Mouse (Mus musculus): ENCODE measurements around the gene Fam3b.

Fam3b gene

DNA sequence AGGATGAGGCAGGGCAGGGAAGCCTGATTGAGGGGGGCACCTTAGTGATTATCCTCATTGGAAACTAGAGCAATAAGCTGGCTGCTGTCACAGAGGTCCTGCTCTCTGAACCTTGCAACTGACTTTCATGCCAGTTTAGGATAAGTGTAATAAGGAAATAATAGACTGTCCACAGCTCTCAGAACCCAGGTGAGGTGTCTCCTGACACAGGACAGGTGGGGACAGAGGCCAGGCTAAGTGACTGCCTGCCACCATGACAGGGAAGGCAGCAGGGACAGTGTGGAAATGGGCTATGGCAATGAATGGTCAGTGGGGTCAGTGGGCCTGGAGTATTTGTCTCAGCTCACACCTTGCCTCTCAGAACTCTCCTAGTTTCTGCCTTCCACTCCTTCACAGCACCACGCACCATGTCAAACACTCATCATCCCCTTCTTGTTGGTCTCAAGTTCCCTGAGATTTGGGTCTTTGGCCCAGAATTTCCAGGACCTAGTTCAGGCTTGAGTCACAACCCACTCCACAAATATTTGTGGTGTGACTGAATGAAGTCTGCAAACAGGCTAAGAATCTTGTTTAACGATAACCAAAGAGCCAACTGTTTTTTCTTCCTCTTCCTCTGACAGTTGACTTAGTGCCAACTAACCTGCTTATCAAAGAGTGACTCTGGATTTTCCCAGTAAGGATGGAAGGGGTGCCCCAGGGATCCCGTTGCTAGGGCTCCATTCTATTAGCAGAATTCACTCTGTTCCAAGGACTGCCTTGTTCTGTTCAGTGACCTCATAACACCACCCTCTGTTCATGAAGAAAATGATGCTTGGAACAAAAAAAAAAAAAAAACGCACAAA, at the start of gene Fam3b:
Fam3b (minus strand) TSS at position 718 of the 842 bp plus-strand sequence.
- no peak for DNase-seq

DNA sequence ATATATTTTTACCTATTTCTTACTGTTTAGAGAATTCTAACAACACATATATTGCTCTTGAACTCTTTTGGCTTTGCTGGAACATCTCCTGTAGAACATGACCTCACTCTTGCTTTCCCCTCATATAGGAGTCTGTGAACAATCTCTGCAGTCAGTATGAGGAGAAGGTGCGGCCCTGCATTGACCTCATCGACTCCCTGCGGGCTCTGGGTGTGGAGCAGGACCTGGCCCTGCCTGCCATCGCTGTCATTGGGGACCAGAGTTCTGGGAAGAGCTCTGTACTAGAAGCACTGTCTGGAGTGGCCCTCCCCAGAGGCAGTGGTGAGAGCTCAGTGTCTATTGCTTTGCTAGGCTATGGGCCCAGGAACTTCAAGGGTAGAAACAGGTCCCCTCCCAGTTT, 29.7 kb upstream of the Fam3b start:
- no peak for DNase-seq

GRCm38 (mm10) chr16:97536859-97537258, 22.2 kb upstream of the Fam3b start:
- DNase-seq = no peak

- no peak for DNase-seq
Observed at GRCm38 (mm10) chr16:97535808-97536413, 21.3 kb upstream of the Fam3b start.

GRCm38 (mm10) chr16:97534876-97535461, 20.4 kb upstream of the Fam3b start:
- DNase-seq = peak; percentile 19

DNA sequence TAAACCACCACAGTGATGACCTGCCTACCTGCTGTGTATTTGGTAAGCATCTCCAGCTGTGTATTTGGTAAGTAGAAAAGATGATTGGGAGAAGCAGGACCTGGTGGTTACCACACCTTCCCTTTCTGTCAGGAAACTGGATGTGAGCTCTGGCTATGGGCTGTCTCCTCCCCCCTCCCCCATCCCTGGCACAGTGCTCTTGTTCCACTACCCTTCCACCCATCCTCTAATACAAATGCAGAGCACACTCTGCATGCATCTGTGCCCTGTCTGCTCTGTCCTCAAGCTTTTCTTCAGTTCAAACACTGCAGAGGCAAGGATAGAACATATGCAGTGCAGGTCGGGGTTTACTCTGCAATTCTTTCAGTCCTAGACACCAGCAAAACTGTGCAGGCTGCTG, 19.8 kb upstream of the Fam3b start:
- DNase-seq = no peak

DNA sequence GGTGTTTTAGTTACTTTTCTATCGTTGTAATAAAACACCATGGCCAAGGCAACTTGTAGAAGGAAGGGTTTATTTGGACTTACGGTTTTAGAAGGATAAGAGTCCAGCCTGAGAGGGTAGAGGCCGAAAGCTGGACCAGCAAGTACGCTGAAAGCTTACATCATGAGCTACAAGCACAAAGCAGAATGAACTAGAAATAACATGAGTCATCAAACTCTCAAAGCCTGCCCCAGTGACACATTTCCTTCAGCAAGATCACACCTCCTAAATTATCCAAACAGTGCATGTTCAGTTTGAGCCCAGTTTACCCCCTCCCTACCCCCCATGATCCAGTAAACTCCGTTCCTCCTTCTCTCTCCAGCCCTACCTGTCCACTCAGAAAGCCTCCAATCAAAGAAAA, 19.1 kb upstream of the Fam3b start:
- DNase-seq = no peak

DNA sequence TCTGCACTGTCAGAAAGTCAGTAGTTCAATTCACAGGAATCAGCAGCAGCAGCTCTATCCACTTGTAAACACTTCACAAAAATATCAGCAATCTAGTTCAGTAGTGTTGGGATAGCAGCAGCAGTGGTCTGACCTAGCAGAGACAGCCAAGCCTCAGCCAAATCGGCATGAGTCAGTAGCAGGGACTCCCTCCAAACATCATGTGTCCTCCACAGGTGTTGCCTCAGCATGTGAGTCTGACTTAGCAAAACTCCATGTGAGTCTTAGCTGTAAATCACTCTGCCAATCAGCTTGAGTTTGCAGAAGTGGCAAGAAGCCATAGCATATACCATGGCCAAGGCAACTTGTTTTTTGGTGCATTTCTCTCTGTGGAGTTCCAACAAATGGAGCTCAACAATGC, 18.5 kb upstream of the Fam3b start:
- no peak for DNase-seq

DNA sequence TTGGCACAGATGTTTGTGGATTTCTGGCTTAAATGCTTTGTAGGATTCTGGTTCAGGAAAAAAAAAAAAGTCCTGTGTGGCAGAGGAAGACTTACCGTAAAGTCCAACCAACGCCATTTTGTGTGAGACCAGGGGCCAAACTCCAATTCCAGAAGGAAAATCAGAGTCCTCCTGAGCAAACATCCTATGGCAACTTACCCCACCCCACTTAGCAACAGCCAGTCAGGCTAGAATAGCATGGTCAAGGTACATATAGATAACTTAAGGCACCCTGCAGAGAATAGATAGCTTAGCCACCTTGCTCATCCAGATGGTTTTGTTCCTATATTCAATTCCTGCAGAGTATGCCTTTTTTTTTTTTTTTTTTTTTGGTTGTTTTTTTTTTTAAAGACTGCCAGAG, 14.6 kb upstream of the Fam3b start:
- DNase-seq = no peak

GRCm38 (mm10) chr16:97523024-97523423, 8.4 kb upstream of the Fam3b start:
- peak; percentile 16 for DNase-seq

DNA sequence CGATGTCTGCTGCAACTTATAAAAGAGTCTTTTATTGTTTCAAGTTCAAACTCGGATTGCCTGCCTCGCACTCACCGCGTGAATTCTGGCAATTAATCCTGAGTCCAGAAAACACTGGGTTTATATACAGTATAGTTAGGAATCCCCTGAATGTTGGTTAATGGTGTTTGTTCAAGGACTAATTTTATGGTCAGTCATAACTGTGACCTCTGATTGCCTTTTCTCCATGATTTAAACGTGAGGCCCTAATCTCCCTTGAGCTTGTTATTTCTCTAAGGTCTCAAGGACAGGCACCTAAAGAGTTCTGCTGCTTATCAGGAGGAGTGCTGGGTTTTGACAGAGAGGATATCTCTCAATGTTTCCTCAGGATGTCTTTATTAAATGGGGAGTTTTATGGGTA, 7.4 kb upstream of the Fam3b start:
- DNase-seq = no peak

- DNase-seq = no peak
Observed at GRCm38 (mm10) chr16:97516341-97516740, 1.7 kb upstream of the Fam3b start.

DNA sequence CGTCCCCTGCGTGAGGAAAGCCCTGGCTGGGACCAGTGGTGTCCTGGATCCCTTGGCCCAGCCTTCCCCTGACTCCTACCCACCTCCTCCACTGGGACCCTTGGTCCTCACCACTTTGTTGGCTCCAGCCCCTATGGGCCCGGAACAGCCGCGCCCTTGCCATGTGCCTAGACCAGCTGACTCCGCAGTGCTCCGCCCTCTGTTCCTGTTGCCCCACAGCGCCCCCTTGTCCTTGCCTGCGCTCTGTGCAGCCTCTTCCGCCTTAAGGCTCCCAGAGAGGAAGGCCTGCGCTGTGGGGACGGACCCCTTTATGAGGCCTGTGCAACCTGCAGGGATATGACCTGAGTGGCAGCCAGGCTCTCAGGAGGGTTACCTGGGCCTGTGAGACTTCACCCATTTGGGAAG, 2.3 kb downstream of the Fam3b start:
- DNase-seq = no peak

DNA sequence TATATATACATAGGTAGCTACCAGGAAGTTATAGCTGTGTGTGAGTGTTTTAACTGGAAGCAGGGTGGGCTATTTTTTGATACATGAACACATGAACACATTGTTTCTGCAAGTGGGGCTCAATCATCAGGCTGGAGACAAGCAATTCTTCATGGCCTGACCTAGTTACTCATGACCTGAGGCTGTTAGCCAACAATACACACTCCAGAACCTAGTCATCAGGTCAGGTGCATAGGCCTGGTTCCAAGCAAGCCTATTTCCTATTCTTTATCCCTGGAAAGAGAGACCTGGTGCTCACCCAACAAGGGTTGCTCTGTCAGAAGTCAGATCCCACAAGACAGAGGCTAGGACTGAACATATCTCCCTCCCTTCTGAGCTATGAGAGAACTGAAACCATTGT, 3.1 kb downstream of the Fam3b start:
- no peak for DNase-seq

DNA sequence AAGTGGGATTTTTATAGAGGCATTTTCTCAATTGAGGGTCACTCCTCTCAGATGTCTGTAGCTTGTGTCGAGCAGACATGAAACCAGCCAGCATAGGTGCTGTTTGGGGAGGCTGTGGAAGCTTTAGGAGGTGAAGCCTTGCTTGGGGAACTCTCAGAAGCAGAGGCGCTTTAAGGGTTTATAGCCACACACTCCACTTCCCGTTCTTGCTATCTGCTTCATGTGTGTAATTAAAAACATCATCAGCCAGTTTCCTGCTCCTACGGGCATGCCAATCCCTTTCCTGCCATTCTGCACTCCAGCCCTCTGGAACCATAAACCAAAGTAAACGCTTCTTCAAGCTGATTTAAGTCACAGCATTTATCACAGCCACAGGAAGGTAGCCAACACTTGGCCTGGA, 3.8 kb downstream of the Fam3b start:
- no peak for DNase-seq

DNA sequence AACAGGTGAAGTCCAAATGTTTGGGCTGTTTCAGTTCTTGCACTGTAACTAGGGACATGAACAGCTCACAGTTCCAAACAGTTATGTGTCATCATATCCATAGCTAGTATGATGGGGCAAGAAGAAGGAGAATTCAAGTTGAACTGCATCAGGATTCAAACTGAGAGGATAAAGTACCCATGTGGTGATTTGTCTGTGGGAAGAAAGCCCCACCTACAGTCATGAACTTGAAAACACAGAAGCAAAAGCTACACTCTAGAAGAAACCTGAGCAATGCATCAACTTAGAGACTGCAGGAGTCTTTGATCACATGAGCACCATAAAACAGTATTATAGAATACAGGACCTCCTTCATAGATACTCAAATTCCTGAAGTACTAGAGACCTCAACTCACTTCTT, 6.8 kb downstream of the Fam3b start:
- no peak for DNase-seq

DNA sequence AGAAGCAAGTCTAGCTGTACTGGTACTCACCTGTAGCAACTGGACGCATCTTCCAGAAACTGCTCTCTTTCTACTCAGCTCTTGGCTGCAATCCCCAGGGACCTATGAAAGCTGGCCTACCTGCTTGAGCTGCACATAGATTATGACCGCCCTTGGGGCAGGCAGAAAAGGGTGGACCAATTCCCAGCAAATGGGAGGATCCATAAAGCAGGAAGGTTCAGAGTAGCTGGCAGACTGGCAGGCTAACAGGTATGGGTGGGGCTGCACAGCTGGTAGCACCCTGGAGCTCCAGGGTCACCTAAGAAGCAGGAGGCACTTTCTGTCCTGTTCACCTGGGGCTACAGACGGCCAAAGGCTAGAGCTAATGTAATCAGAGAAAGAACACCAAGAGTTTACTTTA, 9.8 kb downstream of the Fam3b start:
- no peak for DNase-seq

- no peak for DNase-seq
Observed at GRCm38 (mm10) chr16:97503849-97504248, 10.8 kb downstream of the Fam3b start.

GRCm38 (mm10) chr16:97500901-97501300, 13.7 kb downstream of the Fam3b start:
- no peak for DNase-seq

DNA sequence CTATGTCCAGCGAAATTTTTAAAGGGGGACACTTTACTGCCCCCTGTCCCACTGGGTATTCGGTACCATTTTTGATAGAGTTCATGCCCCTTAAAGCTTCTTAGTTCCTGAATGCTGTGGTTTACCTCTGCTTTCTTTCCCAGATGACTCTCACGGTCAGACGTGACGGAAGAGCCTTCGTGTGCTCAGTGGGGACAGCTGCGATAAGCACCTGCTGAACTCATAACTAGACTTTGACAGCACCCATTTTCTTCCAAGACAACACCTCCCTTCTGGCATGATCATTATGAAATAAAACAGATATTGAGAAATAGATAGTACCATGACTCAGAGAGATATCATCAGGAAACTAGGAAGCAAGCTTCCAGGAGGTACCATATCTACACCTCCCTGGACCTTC, 15.2 kb downstream of the Fam3b start:
- no peak for DNase-seq

GRCm38 (mm10) chr16:97498139-97498538, 16.5 kb downstream of the Fam3b start:
- DNase-seq = no peak

DNA sequence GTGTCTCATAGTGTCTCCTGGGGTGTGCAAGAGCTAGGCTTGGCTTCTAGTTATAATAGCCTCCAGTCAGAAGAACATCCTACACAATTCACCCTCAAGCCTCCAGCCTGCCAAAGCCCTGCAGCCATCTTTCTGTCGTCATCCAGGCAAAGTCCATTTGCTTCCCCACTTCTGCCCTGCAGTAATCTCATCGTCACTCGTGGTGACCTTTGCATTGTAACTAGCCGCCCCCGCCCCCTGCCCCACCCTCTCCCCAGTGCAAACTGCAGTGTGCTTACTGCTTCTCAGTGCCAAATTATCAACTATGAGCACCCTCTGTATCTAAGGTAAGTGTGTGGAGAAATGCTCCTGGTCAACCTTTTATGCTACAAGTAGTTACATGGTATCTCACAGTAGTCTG, 16.9 kb downstream of the Fam3b start:
- DNase-seq = no peak

DNA sequence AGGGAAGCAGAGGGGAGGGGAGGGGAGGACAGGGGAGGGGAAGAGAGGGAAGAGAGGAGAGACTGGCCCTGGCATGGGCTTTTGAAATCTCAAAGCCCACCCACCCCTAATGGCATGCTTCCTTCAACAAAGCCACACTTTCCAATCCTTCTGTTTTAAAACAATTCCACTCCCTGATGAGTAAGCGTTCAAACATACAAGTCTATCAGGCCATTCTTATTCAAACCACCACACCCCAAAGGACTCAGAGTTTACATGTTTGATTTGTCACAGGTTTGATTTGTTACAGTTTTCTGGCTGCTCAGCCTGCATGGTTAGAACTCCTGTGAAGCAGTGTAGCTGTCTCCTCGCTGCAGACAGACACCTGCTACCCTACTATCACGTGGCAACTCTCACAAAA, 18.6 kb downstream of the Fam3b start:
- DNase-seq = no peak

DNA sequence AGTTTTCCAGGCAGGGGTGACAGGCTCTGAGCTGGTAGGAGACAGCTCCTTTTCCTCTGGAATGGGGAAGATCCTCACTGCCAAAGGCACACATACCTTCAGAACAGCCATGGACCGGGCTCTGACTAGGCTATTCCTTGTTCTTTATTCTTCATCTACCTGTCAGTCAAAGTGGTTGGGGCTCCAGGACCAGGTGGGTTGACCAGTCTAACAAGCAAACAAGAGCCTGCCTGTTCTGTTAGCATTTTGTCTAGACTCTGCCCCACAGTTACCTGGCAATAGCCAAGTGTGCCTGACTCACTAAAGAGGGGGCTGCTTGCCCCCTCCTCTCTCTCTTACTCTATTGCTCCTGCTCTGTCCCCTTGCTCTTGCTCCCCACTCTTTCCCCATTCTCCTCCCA, 22.2 kb downstream of the Fam3b start:
- DNase-seq = no peak
